Mouse (Mus musculus) central nervous system, embryonic 18 days (tissue): ENCODE results near the gene Tekt5. TPM values are rescaled to one million over a fixed set of nuclear protein-coding genes. Genes with fewer than 3 reads are reported as not detected.

Experiments used
- polyA plus RNA-seq: library from polyadenylated mRNA; depleted of rRNA; stranded (reverse); fragments of >200 nt; gene quantifications from 2 replicates; pipeline ENCODE4 v1.2.3, GENCODE M21; 2012; rRNA removed

The Tekt5 gene
- polyA plus RNA-seq = 9.8 and 11.5 TPM in 2 replicates

GRCm38 (mm10) chr16:10394699-10395540 lies at the start of gene Tekt5:
TSS of gene Tekt5 (minus strand) at chr16:10395490.

GRCm38 (mm10) chr16:10411764-10412746 lies 16.8 kb upstream of the Tekt5 start, which contains the start of gene Nubp1:
TSS of gene Nubp1 (plus strand) at chr16:10411948.

GRCm38 (mm10) chr16:10313646-10314088 lies 81.6 kb downstream of the Tekt5 start, which contains the start of gene Emp2:
TSS of gene Emp2 (minus strand) at chr16:10313968.

Other genes with a start within 250 kb of the Tekt5 start
- gene Rpl39l, start 225.3 kb downstream of the Tekt5 start, polyA plus RNA-seq = 0.40 and 0.57 TPM in 2 replicates
- 0.17 and 0.21 TPM in 2 replicates for gene Atf7ip2, start 202.8 kb downstream of the Tekt5 start, polyA plus RNA-seq
- gene Emp2, start 81.5 kb downstream of the Tekt5 start, polyA plus RNA-seq = 16.9 and 19.2 TPM in 2 replicates
- 38.0 and 40.0 TPM in 2 replicates for gene Nubp1, start 16.5 kb upstream of the Tekt5 start, polyA plus RNA-seq
- 49.6 and 51.5 TPM in 2 replicates for gene Tvp23a, start 51.9 kb upstream of the Tekt5 start, polyA plus RNA-seq
- 0.01 and 0.04 TPM in 2 replicates for gene Ciita, start 84.6 kb upstream of the Tekt5 start, polyA plus RNA-seq
- gene Dexi, start 147.6 kb upstream of the Tekt5 start, polyA plus RNA-seq = 30.0 and 31.4 TPM in 2 replicates
- gene Clec16a, start 149.8 kb upstream of the Tekt5 start, polyA plus RNA-seq = 29.6 and 32.2 TPM in 2 replicates